Comparison of ENCODE assay signal across 16 mouse cellular contexts in the genomic region with DNA sequence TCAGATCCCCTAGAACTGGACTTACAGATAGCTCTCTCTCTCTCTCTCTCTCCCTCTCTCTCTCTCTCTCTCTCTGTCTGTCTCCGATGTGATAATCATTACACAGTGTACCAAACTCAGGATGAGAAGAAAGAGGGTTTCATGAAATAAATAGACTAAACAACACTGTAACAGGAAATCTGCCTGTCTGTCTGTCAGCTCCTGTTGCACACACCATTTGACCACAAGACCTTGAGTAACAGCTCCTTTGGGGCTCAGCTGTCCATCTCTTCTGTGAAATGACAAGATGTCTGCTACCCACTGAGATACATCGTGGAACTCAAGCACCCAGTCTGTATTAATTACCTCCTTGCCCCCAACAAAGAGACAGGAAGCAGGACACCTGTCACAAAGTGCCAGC. TPM values are rescaled to one million over a fixed set of nuclear protein-coding genes. Genes with fewer than 3 reads are reported as not detected.
"Had no signal": no experiment of that assay in that cellular context is flagged by ENCODE, and none has a peak within 500 bp of the region (broad histone marks: within the 10 kb centered on the region; RNA-seq: fewer than 3 reads in every experiment).

No protein-coding gene starts in this region.

- H3K9me3 ChIP-seq: limb, embryonic 13.5 days; liver, embryonic 15.5 days; lung, embryonic 15.5 days; midbrain, embryonic 12.5 days; neural tube, embryonic 13.5 days had no signal

- H3K27ac ChIP-seq: kidney, postnatal 0 days; limb, embryonic 13.5 days; liver, embryonic 15.5 days; lung, embryonic 15.5 days; midbrain, embryonic 12.5 days; neural tube, embryonic 13.5 days had no signal

- H3K36me3 ChIP-seq: limb, embryonic 13.5 days; liver, embryonic 15.5 days; lung, embryonic 15.5 days; midbrain, embryonic 12.5 days; neural tube, embryonic 13.5 days had no signal

- H3K9ac ChIP-seq: limb, embryonic 13.5 days; liver, embryonic 15.5 days; lung, embryonic 15.5 days; midbrain, embryonic 12.5 days; neural tube, embryonic 13.5 days had no signal

- ATAC-seq: midbrain, embryonic 16.5 days had no signal

- DNase-seq: kidney, adult 9 months; kidney, postnatal 36 days; left cerebral cortex, postnatal 4 days; lung, postnatal 4 days; right cerebral cortex, adult 18-20 months; right cerebral cortex, postnatal 25 days; thymus, adult 18-20 months; thymus, postnatal 14 days had no signal

- H3K4me2 ChIP-seq: limb, embryonic 13.5 days; liver, embryonic 15.5 days; lung, embryonic 15.5 days; midbrain, embryonic 12.5 days; neural tube, embryonic 13.5 days had no signal

- H3K4me3 ChIP-seq: limb, embryonic 13.5 days; liver, embryonic 15.5 days; lung, embryonic 15.5 days; midbrain, embryonic 12.5 days; neural tube, embryonic 13.5 days had no signal

RNA-seq across cellular contexts. Expression of a gene that starts 2.4 kb away (rescaled TPM):
- total RNA-seq: megakaryocyte-erythroid progenitor cell, adult 5-6 weeks had no signal
